Mouse (Mus musculus) left cerebral cortex, adult 2 months (tissue): ENCODE results near the gene Neurl1b. TPM values are rescaled to one million over a fixed set of nuclear protein-coding genes. Genes with fewer than 3 reads are reported as not detected.

ENCODE experiments used
- DNase-seq, 2 experiments: peaks; one replicate each; pipeline ENCODE4 v3.0.0; 2021 to 2022; ENCODE audit warnings: low spot score in 2 of 2, mixed read lengths in 1 of 2; ENCODE audit errors: extremely low spot score in 1 of 2
- H3K27ac ChIP-seq: fragments of 200-600 bp; 2 replicates; pipeline ENCODE4 v1.8.1; 2022
- H3K4me3 ChIP-seq: fragments of 200-600 bp; 2 replicates; pipeline ENCODE4 v1.8.1; 2022
- CTCF ChIP-seq: fragments of 200-600 bp; IDR thresholded peaks from 2 replicates; pipeline ENCODE4 v1.8.1; 2022; ENCODE audit warnings: antibody characterized with exemption, mild to moderate bottlenecking, moderate library complexity
- intact Hi-C: fragments of 180-260 bp; cut with DNase I; formaldehyde crosslinking; loops from one replicate; pipeline ENCODE4 v1.15.1; 2025
- total RNA-seq, 2 experiments: library from RNA; stranded (reverse); gene quantifications; 2 replicates each; pipeline ENCODE4 v1.2.3; 2021

Gene Neurl1b
- total RNA-seq, 2 experiments from 2014 or later, result 69.9 to 79.7 TPM

GRCm38 (mm10) chr17:26433295-26433694 lies 18.7 kb downstream of the Neurl1b start:
- H3K4me3 ChIP-seq, result no peak overlapping the region
- no peak overlapping the region for H3K27ac ChIP-seq
- no peak for TF ChIP-seq CTCF
- intact Hi-C loops, result no loop called here
- no peak for DNase-seq

- no peak for DNase-seq
- TF ChIP-seq CTCF, result no peak
- peak overlapping the region; percentile 30; the same call in 1 of the 2 replicates for H3K27ac ChIP-seq
- no peak overlapping the region for H3K4me3 ChIP-seq
- intact Hi-C loops, result no loop called here
Measured at GRCm38 (mm10) chr17:26437089-26437815, 22.6 kb downstream of the Neurl1b start.

- intact Hi-C loops, result no loop called here
- peak overlapping the region; percentile 17 for H3K4me3 ChIP-seq
- no peak overlapping the region for H3K27ac ChIP-seq
- DNase-seq, result no peak
- no peak for TF ChIP-seq CTCF
Measured at GRCm38 (mm10) chr17:26439001-26439400, 24.4 kb downstream of the Neurl1b start.

GRCm38 (mm10) chr17:26441024-26441423 lies 26.4 kb downstream of the Neurl1b start:
- intact Hi-C loops, result loop anchor here (5.0 kb wide), 1 partner anchor 74 kb away; no protein-coding TSS in a partner anchor
- Histone ChIP-seq H3K4me3 (no peak overlapping the region), H3K27ac (no peak overlapping the region)
- DNase-seq, result no peak
- TF ChIP-seq CTCF, result no peak

GRCm38 (mm10) chr17:26442197-26442596 lies 27.6 kb downstream of the Neurl1b start:
- DNase-seq, result no peak
- no peak overlapping the region for H3K27ac ChIP-seq
- TF ChIP-seq CTCF, result no peak
- intact Hi-C loops, result loop anchor here (5.0 kb wide), 1 partner anchor 75 kb away; no protein-coding TSS in a partner anchor
- H3K4me3 ChIP-seq, result no peak overlapping the region

- H3K4me3 ChIP-seq, result no peak overlapping the region
- intact Hi-C loops, result loop anchor here (5.0 kb wide), 1 partner anchor 77 kb away; no protein-coding TSS in a partner anchor
Measured at GRCm38 (mm10) chr17:26443865-26444264, 29.2 kb downstream of the Neurl1b start.

GRCm38 (mm10) chr17:26449472-26449871 lies 34.8 kb downstream of the Neurl1b start:
- H3K27ac ChIP-seq, result no peak overlapping the region
- DNase-seq, result no peak
- no peak for TF ChIP-seq CTCF
- intact Hi-C loops, result no loop called here
- H3K4me3 ChIP-seq, result no peak overlapping the region

More at GRCm38 (mm10) chr17:26443865-26444264, 29.2 kb downstream of the Neurl1b start:
- DNase-seq, result no peak
- no peak overlapping the region for H3K27ac ChIP-seq
- no peak for TF ChIP-seq CTCF

- no peak overlapping the region for H3K4me3 ChIP-seq
- TF ChIP-seq CTCF, result peak; percentile 63
- peak overlapping the region; percentile 53 for H3K27ac ChIP-seq
- intact Hi-C loops, result loop anchor here (1.0 kb wide), 1 partner anchor 137 kb away; no protein-coding TSS in a partner anchor
- DNase-seq, result peak; percentile 45 to 47
Measured at GRCm38 (mm10) chr17:26451651-26452295, 37.1 kb downstream of the Neurl1b start.

- intact Hi-C loops, result loop anchor here (1.0 kb wide), 1 partner anchor 138 kb away; no protein-coding TSS in a partner anchor
- Histone ChIP-seq H3K27ac (peak overlapping the region; percentile 53), H3K4me3 (no peak overlapping the region)
- peak; percentile 67 to 75 for DNase-seq
- TF ChIP-seq CTCF, result peak; percentile 79
Measured at GRCm38 (mm10) chr17:26452371-26452972, 37.8 kb downstream of the Neurl1b start.

GRCm38 (mm10) chr17:26457506-26457905 lies 42.9 kb downstream of the Neurl1b start:
- DNase-seq, result no peak
- no peak overlapping the region for H3K4me3 ChIP-seq
- TF ChIP-seq CTCF, result no peak
- intact Hi-C loops, result no loop called here
- no peak overlapping the region for H3K27ac ChIP-seq

GRCm38 (mm10) chr17:26458049-26458448 lies 43.4 kb downstream of the Neurl1b start:
- Histone ChIP-seq H3K27ac (no peak overlapping the region), H3K4me3 (no peak overlapping the region)
- TF ChIP-seq CTCF, result no peak
- intact Hi-C loops, result no loop called here
- no peak for DNase-seq
